Mouse (Mus musculus) myocyte (in vitro differentiated cells): ENCODE data around the gene Trpm1.

ENCODE experiments used
- CEBPB ChIP-seq: IDR thresholded peaks from 2 replicates; pipeline ENCODE4 v1.6.1; 2011; ENCODE audit warnings: mild to moderate bottlenecking, moderate library complexity; ENCODE audit not compliant: poor library complexity, insufficient read depth, severe bottlenecking
- E2F4 ChIP-seq: IDR thresholded peaks from one replicate; pipeline ENCODE4 v1.6.1; 2011; ENCODE audit warnings: mild to moderate bottlenecking, control low read depth, moderate library complexity; ENCODE audit not compliant: insufficient read depth
- MYOG ChIP-seq, 3 experiments: IDR thresholded peaks; one replicate each; pipeline ENCODE4 v1.6.1; 2011; ENCODE audit warnings: control low read depth in 2 of 3, low read depth in 2 of 3, mild to moderate bottlenecking in 2 of 3; ENCODE audit not compliant: insufficient read length in 2 of 3, control insufficient read depth in 1 of 3, insufficient read depth in 1 of 3
- POLR2A ChIP-seq: IDR thresholded peaks from one replicate; pipeline ENCODE4 v1.6.1; 2011; ENCODE audit warnings: low read depth, mild to moderate bottlenecking, control low read depth, moderate library complexity; ENCODE audit not compliant: insufficient read length
- REST ChIP-seq: IDR thresholded peaks from one replicate; pipeline ENCODE4 v1.6.1; 2011; ENCODE audit warnings: mild to moderate bottlenecking, control low read depth, moderate library complexity; ENCODE audit not compliant: insufficient read depth, insufficient read length
- TCF3 ChIP-seq: IDR thresholded peaks from one replicate; pipeline ENCODE4 v1.6.1; 2011; ENCODE audit warnings: low read depth, control low read depth; ENCODE audit not compliant: insufficient read length
- USF1 ChIP-seq: IDR thresholded peaks from one replicate; pipeline ENCODE4 v1.6.1; 2011; ENCODE audit warnings: low read depth, mild to moderate bottlenecking, control low read depth, moderate library complexity

DNA sequence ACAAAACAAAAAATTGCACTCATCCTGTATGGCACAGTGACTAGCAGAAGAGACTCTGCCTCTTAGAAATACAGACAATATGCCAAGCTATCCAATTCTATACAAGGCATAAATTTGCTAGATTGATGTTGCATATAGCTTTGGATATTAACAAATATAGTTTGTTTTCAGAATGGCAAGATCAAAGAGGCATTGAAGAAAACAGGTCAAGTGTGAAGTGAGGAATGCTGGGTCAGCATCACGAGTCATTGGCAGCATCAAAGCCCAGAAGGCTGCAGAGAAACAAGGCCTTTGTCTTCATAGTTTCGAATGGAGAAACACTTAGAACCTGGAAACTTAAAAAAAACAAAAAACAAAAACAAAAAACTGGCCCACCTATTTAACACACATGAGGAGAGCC is 78.4 kb downstream of the Trpm1 start:
- TF ChIP-seq MYOG (IDR thresholded peaks at IDR 0.05; ENCODE audit: control insufficient read depth in 1 of 3, insufficient read depth in 1 of 3, insufficient read length in 2 of 3, low read depth in 2 of 3) (no peak), POLR2A (no peak), REST (no peak), USF1 (no peak), TCF3 (no peak), CEBPB (no peak), E2F4 (no peak)
